Mouse (Mus musculus) CD4-positive helper T cell, adult 2 months (primary cell): ENCODE data around the gene Cacng8.

ENCODE experiments used
- DNase-seq: peaks from one replicate; pipeline ENCODE4 v3.0.0-alpha.2; 2012; ENCODE audit warnings: low read depth, missing footprints, low spot score

Cacng8 gene

GRCm38 (mm10) chr7:3425141-3425540 is 34.7 kb downstream of the Cacng8 start:
- DNase-seq, result no peak

- no peak for DNase-seq
Observed at GRCm38 (mm10) chr7:3430161-3430560, 39.7 kb downstream of the Cacng8 start.

GRCm38 (mm10) chr7:3432066-3432465 is 41.6 kb downstream of the Cacng8 start:
- no peak for DNase-seq

GRCm38 (mm10) chr7:3437941-3438340 is 47.5 kb downstream of the Cacng8 start:
- no peak for DNase-seq

- DNase-seq, result no peak
Observed at GRCm38 (mm10) chr7:3439984-3440383, 49.5 kb downstream of the Cacng8 start.

GRCm38 (mm10) chr7:3440526-3440925 is 50.0 kb downstream of the Cacng8 start:
- no peak for DNase-seq

- DNase-seq, result no peak
Observed at GRCm38 (mm10) chr7:3442476-3443062, 52.1 kb downstream of the Cacng8 start.

- peak; percentile 39 for DNase-seq
Observed at GRCm38 (mm10) chr7:3444678-3445077, 54.2 kb downstream of the Cacng8 start.

- DNase-seq, result no peak
Observed at GRCm38 (mm10) chr7:3446584-3446983, 56.1 kb downstream of the Cacng8 start.

GRCm38 (mm10) chr7:3447026-3447425 is 56.5 kb downstream of the Cacng8 start:
- DNase-seq, result no peak

- DNase-seq, result peak; percentile 35
Observed at GRCm38 (mm10) chr7:3448737-3449454, 58.4 kb downstream of the Cacng8 start.

- DNase-seq, result no peak
Observed at GRCm38 (mm10) chr7:3450671-3451070, 60.2 kb downstream of the Cacng8 start.

- DNase-seq, result peak; percentile 34
Observed at GRCm38 (mm10) chr7:3451161-3451560, 60.7 kb downstream of the Cacng8 start.

GRCm38 (mm10) chr7:3452821-3453485 is 62.5 kb downstream of the Cacng8 start:
- peak; percentile 31 for DNase-seq

- no peak for DNase-seq
Observed at GRCm38 (mm10) chr7:3453486-3454183, 63.2 kb downstream of the Cacng8 start.

- DNase-seq, result no peak
Observed at GRCm38 (mm10) chr7:3457111-3457840, 66.8 kb downstream of the Cacng8 start.

- DNase-seq, result no peak
Observed at GRCm38 (mm10) chr7:3457841-3458217, 67.3 kb downstream of the Cacng8 start.

GRCm38 (mm10) chr7:3460261-3460660 is 69.8 kb downstream of the Cacng8 start:
- no peak for DNase-seq

- no peak for DNase-seq
Observed at GRCm38 (mm10) chr7:3463306-3463705, 72.8 kb downstream of the Cacng8 start.
